Mouse (Mus musculus): Measurements from ENCODE around the gene Mrpl1.

DNA sequence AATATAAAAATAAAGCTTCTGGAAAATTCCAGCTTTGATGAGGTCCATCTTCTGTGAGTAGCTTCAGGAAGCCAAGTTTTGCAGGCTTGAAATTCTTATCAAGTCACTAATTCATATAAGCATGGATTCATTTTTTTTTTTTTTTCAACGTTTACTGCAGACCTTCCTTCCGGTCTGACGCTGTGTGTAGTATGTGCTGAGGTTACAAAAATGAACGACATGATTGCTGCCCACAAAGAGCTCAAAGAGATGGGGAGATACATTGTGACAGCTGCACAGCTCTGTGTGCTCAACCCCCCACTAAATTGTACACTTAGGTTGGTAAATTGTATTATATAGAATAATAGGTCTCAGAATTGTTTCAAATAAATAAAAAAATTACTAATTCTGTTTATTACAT, 750 bp upstream of the Mrpl1 start:
- TF ChIP-seq CTCF (IDR thresholded peaks at IDR 0.05; ENCODE audit: borderline replicate concordance, extremely low read depth, insufficient read depth, insufficient read length) (no peak), POLR2A (IDR thresholded peaks at IDR 0.05; ENCODE audit: borderline replicate concordance, extremely low read depth, insufficient read depth, insufficient read length, poor library complexity, severe bottlenecking) (no peak)
